Mouse (Mus musculus) myocyte (in vitro differentiated cells): ENCODE results near the gene Cpeb1. TPM values are rescaled to one million over a fixed set of nuclear protein-coding genes. Genes with fewer than 3 reads are reported as not detected.

Experiments used
- H3K27me3 ChIP-seq: one replicate; pipeline ENCODE4 v1.6.1; 2011; ENCODE audit not compliant: control insufficient read depth, insufficient read depth, insufficient read length
- H3K36me3 ChIP-seq: one replicate; pipeline ENCODE4 v1.6.1; 2011; ENCODE audit not compliant: control insufficient read depth, insufficient read depth
- H3K4me2 ChIP-seq: one replicate; pipeline ENCODE4 v1.6.1; 2011; ENCODE audit warnings: low read depth, control low read depth
- H3K4me3 ChIP-seq: one replicate; pipeline ENCODE4 v1.5.1; 2011; ENCODE audit warnings: mild to moderate bottlenecking, control low read depth, moderate library complexity
- H3K79me2 ChIP-seq: one replicate; pipeline ENCODE4 v1.6.1; 2011; ENCODE audit not compliant: control insufficient read depth, insufficient read depth
- H3ac ChIP-seq: one replicate; pipeline ENCODE4 v1.6.1; 2011; ENCODE audit not compliant: control insufficient read depth, insufficient read length
- CEBPB ChIP-seq: IDR thresholded peaks from 2 replicates; pipeline ENCODE4 v1.6.1; 2011; ENCODE audit warnings: mild to moderate bottlenecking, moderate library complexity; ENCODE audit not compliant: poor library complexity, insufficient read depth, severe bottlenecking
- E2F4 ChIP-seq: IDR thresholded peaks from one replicate; pipeline ENCODE4 v1.6.1; 2011; ENCODE audit warnings: mild to moderate bottlenecking, control low read depth, moderate library complexity; ENCODE audit not compliant: insufficient read depth
- MAX ChIP-seq: IDR thresholded peaks from one replicate; pipeline ENCODE4 v1.6.1; 2011; ENCODE audit warnings: low read depth, mild to moderate bottlenecking, control low read depth
- MYOD1 ChIP-seq, 3 experiments: IDR thresholded peaks; one replicate each; pipeline ENCODE4 v1.6.1; 2011; ENCODE audit warnings: control low read depth in 2 of 3, low read depth in 2 of 3, mild to moderate bottlenecking in 2 of 3, moderate library complexity in 1 of 3; ENCODE audit not compliant: insufficient read length in 2 of 3, control insufficient read depth in 1 of 3
- MYOG ChIP-seq, 3 experiments: IDR thresholded peaks; one replicate each; pipeline ENCODE4 v1.6.1; 2011; ENCODE audit warnings: control low read depth in 2 of 3, low read depth in 2 of 3, mild to moderate bottlenecking in 2 of 3; ENCODE audit not compliant: insufficient read length in 2 of 3, control insufficient read depth in 1 of 3, insufficient read depth in 1 of 3
- POLR2A ChIP-seq: IDR thresholded peaks from one replicate; pipeline ENCODE4 v1.6.1; 2011; ENCODE audit warnings: low read depth, mild to moderate bottlenecking, control low read depth, moderate library complexity; ENCODE audit not compliant: insufficient read length
- POLR2AphosphoS2 ChIP-seq: IDR thresholded peaks from one replicate; pipeline ENCODE4 v1.6.1; 2011; ENCODE audit warnings: low read depth, control low read depth; ENCODE audit not compliant: insufficient read length
- REST ChIP-seq: IDR thresholded peaks from one replicate; pipeline ENCODE4 v1.6.1; 2011; ENCODE audit warnings: mild to moderate bottlenecking, control low read depth, moderate library complexity; ENCODE audit not compliant: insufficient read depth, insufficient read length
- SRF ChIP-seq: IDR thresholded peaks from one replicate; pipeline ENCODE4 v1.6.1; 2011; ENCODE audit warnings: low read depth; ENCODE audit not compliant: control insufficient read depth, insufficient read length
- TCF12 ChIP-seq: IDR thresholded peaks from one replicate; pipeline ENCODE4 v1.6.1; 2011; ENCODE audit warnings: mild to moderate bottlenecking, control low read depth; ENCODE audit not compliant: poor library complexity, insufficient read depth, severe bottlenecking
- TCF3 ChIP-seq: IDR thresholded peaks from one replicate; pipeline ENCODE4 v1.6.1; 2011; ENCODE audit warnings: low read depth, control low read depth; ENCODE audit not compliant: insufficient read length
- USF1 ChIP-seq: IDR thresholded peaks from one replicate; pipeline ENCODE4 v1.6.1; 2011; ENCODE audit warnings: low read depth, mild to moderate bottlenecking, control low read depth, moderate library complexity
- polyA plus RNA-seq: library from polyadenylated mRNA; unstranded; fragments of >200 nt; fragmentation: generic; extraction: Trizol; gene quantifications from one replicate; pipeline ENCODE4 v1.2.1, GENCODE M21; 2012; ENCODE audit warnings: missing spikeins

The Cpeb1 gene
- polyA plus RNA-seq, 1 experiment, result 1.3 TPM

DNA sequence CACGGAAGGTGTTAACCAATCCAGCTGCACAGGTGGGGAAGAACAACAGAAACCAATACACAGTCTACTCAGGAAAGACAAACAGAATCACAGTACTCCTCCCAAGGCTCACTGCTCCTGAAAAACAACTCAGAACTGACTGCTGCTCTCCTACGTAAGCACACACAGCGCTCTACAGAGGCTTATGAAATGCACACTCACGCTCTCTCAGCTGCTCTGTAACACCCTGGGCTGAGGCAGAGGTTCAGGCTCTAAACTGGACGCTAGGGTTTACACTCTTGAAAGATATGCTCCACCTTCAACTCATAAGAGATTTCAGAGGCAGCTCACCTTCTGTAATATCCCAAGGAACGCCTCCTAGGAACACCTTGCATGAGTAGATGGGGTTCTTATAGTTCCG, 98.3 kb downstream of the Cpeb1 start:
- H3ac ChIP-seq, result no peak overlapping the region
- no peaks in the 10 kb centered on the region for H3K36me3 ChIP-seq
- peaks cover 17% of the 10 kb centered on the region for H3K27me3 ChIP-seq
- H3K4me3 ChIP-seq, result no peak overlapping the region
- no peaks in the 10 kb centered on the region for H3K79me2 ChIP-seq
- no peak for TF ChIP-seq E2F4
- TF ChIP-seq CEBPB, result no peak
- TF ChIP-seq MYOG (IDR thresholded peaks at IDR 0.05; ENCODE audit: control insufficient read depth in 1 of 3, insufficient read depth in 1 of 3, insufficient read length in 2 of 3, low read depth in 2 of 3), result no peak
- no peak for TF ChIP-seq SRF
- TF ChIP-seq POLR2A, result no peak
- no peak for TF ChIP-seq MAX
- no peak for TF ChIP-seq TCF12
- no peak for TF ChIP-seq USF1
- no peak for TF ChIP-seq POLR2AphosphoS2
- no peak for TF ChIP-seq TCF3
- TF ChIP-seq MYOD1 (IDR thresholded peaks at IDR 0.05; ENCODE audit: control insufficient read depth in 1 of 3, insufficient read length in 2 of 3, low read depth in 2 of 3), result no peak
- no peak for TF ChIP-seq REST
- H3K4me2 ChIP-seq, result no peak overlapping the region

DNA sequence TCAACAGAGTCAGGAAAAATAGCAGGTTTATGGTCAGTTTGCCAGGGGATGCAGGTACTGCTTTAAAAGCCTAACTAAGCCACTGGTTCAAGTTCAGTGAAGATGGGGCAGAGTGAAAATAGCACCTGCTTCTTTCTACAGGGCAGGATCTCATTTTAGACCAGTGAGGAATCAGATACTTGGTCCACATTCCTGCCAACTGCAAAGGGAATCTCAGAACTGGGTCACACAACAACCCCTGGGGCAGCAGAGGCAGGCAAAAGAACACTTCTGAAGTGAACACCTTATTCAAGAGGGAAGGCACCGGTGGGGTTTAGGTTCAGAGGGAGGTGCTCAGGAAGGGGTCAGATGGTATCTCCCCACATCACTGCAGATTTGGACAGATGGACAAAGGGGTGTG, 98.9 kb downstream of the Cpeb1 start:
- Histone ChIP-seq H3K36me3 (no peaks in the 10 kb centered on the region), H3ac (no peak overlapping the region), H3K79me2 (no peaks in the 10 kb centered on the region), H3K27me3 (peaks cover 22% of the 10 kb centered on the region), H3K4me2 (no peak overlapping the region), H3K4me3 (no peak overlapping the region)
- TF ChIP-seq MYOD1 (IDR thresholded peaks at IDR 0.05; ENCODE audit: control insufficient read depth in 1 of 3, insufficient read length in 2 of 3, low read depth in 2 of 3) (no peak), POLR2AphosphoS2 (no peak), CEBPB (no peak), POLR2A (no peak), MYOG (IDR thresholded peaks at IDR 0.05; ENCODE audit: control insufficient read depth in 1 of 3, insufficient read depth in 1 of 3, insufficient read length in 2 of 3, low read depth in 2 of 3) (no peak), E2F4 (no peak), TCF3 (no peak), SRF (no peak), REST (no peak)

GRCm38 (mm10) chr7:81355746-81356145, 99.5 kb downstream of the Cpeb1 start:
- H3K4me2 ChIP-seq, result no peak overlapping the region
- H3K79me2 ChIP-seq, result no peaks in the 10 kb centered on the region
- H3ac ChIP-seq, result no peak overlapping the region
- H3K27me3 ChIP-seq, result peaks cover 25% of the 10 kb centered on the region
- H3K4me3 ChIP-seq, result no peak overlapping the region
- no peak for TF ChIP-seq POLR2AphosphoS2
- TF ChIP-seq MAX, result no peak
- no peak for TF ChIP-seq SRF
- no peak for TF ChIP-seq REST
- TF ChIP-seq MYOG (IDR thresholded peaks at IDR 0.05; ENCODE audit: control insufficient read depth in 1 of 3, insufficient read depth in 1 of 3, insufficient read length in 2 of 3, low read depth in 2 of 3), result no peak
- TF ChIP-seq TCF12, result no peak
- no peak for TF ChIP-seq USF1
- TF ChIP-seq TCF3, result no peak
- no peak for TF ChIP-seq E2F4
- no peaks in the 10 kb centered on the region for H3K36me3 ChIP-seq

DNA sequence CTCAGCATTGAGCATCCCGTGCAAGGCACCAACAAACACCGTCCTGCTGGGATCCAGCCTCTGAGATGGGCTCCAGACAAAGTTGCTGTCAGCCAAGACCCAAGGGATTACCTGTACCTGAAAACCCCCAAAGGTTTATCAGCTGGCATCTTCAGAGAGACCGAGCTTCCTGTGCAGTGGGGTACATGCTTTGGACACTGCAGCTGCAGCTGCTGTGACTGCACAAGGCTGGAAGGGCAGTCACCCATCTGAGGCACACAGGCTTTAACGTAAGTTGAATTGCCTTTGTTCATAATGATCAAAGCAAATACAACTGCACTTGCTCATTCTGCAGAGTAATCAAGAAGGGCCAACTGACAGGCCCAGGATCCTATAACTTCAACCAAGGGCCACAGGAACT, 103.4 kb downstream of the Cpeb1 start:
- Histone ChIP-seq H3ac (no peak overlapping the region), H3K79me2 (no peaks in the 10 kb centered on the region), H3K36me3 (no peaks in the 10 kb centered on the region), H3K27me3 (peaks cover 23% of the 10 kb centered on the region), H3K4me3 (no peak overlapping the region), H3K4me2 (no peak overlapping the region)
- TF ChIP-seq USF1 (no peak), MAX (no peak), TCF3 (no peak), MYOG (IDR thresholded peaks at IDR 0.05; ENCODE audit: control insufficient read depth in 1 of 3, insufficient read depth in 1 of 3, insufficient read length in 2 of 3, low read depth in 2 of 3) (no peak), POLR2A (no peak)

DNA sequence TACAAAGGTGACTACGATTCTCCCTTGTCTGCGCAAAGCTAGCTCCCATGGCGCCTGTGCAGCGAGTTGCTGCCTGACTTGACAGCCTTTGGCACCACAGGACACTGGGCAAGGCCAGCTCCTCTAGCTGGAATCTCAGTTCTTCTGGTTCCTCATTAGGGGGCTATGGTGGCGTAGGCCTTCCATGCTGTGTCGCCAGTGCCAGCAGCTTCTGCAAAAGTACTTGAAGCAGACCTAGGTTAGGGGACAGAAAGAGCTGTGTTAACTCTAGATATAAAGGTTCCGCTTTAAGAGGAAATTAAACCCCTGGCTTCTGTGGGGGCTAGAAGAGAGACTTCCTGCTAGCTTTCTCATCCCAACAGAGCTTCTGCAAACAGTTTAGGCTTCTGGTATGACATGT, 107.1 kb downstream of the Cpeb1 start:
- Histone ChIP-seq H3K27me3 (peaks cover 15% of the 10 kb centered on the region), H3ac (no peak overlapping the region), H3K4me3 (no peak overlapping the region), H3K79me2 (peaks cover 17% of the 10 kb centered on the region), H3K36me3 (peaks cover 6% of the 10 kb centered on the region), H3K4me2 (no peak overlapping the region)
- TF ChIP-seq SRF (no peak), MYOD1 (IDR thresholded peaks at IDR 0.05; ENCODE audit: control insufficient read depth in 1 of 3, insufficient read length in 2 of 3, low read depth in 2 of 3) (no peak), MYOG (IDR thresholded peaks at IDR 0.05; ENCODE audit: control insufficient read depth in 1 of 3, insufficient read depth in 1 of 3, insufficient read length in 2 of 3, low read depth in 2 of 3) (no peak), POLR2A (no peak), REST (no peak), USF1 (no peak), TCF3 (no peak)
